Mouse (Mus musculus): ENCODE results near the gene Cdca7l.

Gene Cdca7l

DNA sequence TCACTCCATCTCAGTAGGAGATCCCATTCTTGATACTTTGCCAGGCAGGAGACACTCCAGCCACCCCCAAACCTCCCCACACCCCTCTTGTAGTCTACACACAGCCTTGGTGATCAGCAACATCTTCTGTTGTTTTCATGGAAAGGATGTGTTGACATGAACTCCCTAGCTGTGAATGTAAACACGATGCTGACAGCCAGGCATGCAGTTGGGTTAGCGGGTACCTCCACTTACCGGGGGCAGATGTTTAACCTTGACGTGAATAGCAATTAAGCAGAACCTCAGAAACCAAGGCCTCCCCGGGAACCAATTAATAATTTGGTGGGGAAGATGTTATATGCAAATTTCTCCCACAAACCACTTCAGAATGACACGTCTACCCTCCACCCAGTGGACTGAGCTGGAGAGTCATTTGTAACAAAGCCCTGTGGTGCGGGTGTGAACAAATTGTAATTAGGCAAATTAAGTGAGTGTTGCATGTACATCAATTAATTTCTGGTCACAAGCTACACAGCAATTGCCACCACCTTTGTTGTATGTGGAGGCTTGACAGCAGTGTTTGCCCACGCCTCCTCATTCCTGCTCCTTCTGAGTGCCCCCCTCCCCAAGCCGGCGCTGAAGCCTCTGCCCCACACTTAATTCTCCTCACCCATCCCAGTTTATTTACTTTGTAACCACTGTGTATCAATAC lies 5.4 kb downstream of the Cdca7l start:
- DNase-seq = no peak

DNA sequence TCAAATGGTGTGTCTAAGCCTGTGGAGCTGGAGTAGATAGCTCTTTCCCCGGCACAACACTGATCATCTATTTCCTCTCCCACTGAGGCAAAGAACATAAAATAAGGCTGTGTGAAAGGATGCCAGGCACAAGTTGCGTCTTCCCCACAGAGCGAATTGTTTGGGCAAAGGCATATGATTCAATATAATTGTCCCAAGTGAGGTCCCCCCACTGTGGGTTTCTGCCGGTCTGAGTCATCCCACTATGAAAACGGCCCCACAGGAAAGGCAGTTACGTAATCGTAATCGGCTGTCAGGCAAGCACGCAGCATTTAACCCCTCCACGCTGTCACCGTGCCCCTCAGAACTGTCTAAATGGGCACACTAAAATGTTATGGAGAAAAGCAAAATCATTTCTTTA lies 6.0 kb downstream of the Cdca7l start:
- no peak for DNase-seq

DNA sequence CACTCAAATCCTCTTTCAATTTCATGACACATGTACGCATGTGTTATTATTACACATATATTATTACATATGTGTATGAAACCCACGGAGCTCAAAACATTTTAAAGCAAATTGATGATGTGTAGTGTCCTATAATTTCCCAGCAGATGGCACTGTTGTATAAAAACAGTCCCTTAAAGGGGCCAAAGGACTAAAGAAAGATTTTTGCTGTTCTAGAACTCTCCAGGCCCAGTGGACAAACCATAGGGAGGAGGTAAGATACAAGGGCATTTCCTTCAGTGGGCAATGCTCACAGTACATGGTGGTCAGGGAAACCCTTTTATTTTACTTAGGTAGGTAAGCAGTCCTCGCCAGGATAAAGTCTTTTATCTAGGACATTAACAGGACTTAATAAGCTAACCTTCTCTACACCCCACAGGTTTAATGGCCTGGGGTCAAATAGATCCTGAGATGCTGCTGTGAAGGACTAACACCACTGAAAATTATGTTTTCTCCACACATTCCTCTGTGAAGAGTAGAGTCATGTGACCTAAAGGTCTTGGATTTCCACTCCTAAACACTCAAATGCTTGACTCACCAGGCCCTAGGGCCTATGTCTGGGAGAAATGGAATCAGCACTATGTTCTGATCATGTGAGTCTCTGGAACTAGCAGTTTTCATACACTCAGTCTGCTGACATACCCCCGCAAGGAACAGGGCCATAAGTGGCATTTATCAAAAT lies 16.2 kb downstream of the Cdca7l start:
- no peak for DNase-seq

- DNase-seq = no peak
These were observed 16.8 kb downstream of the Cdca7l start for GRCm38 (mm10) chr12:117820859-117821221.

GRCm38 (mm10) chr12:117821394-117821793 lies 17.3 kb downstream of the Cdca7l start:
- DNase-seq = no peak

GRCm38 (mm10) chr12:117828350-117828749 lies 24.3 kb downstream of the Cdca7l start:
- no peak for DNase-seq

GRCm38 (mm10) chr12:117831351-117831961 lies 27.4 kb downstream of the Cdca7l start:
- no peak for DNase-seq

GRCm38 (mm10) chr12:117832190-117832589 lies 28.1 kb downstream of the Cdca7l start:
- no peak for DNase-seq

DNA sequence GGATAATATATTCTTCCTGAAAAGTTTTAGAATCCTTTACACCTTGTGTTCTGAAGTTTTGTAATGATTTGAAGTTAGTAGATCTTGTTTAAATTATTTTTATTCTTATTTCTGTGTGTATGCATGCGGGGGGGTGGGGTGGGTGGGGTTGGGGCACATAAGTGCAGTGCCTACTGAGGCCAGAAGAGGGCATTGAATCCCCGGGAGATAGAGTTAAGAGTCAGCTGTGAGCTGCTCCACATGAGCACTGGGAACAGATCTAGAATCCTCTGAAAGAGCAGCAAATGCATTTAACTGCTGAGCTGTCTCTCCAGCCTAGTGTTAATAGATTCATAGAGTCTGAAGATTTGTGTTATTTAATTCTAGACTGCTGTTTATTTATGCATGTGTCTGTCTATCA lies 30.6 kb downstream of the Cdca7l start:
- DNase-seq = no peak

DNA sequence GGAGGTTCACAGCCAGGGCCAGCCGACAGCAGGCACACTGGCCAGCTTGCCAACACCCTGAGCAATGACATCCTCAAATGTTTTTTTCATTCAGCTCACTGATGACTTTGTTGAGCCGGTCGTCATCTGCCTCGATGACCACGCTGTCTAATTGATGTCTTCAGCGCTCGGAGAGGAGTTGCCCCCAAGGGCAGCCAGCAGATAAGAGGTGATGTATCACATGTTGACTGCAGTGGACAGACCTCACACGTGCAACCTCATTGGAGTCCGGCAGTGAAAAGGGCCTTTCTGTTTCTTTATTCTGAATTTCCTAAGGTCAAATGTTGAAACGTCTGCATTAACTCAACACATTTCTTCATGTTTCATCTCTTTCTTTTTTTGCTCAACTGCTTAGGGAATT lies 31.3 kb downstream of the Cdca7l start:
- no peak for DNase-seq

- no peak for DNase-seq
These were observed 33.3 kb downstream of the Cdca7l start for GRCm38 (mm10) chr12:117837376-117837775.

GRCm38 (mm10) chr12:117840705-117841104 lies 36.6 kb downstream of the Cdca7l start:
- DNase-seq = no peak

- no peak for DNase-seq
These were observed 38.6 kb downstream of the Cdca7l start for GRCm38 (mm10) chr12:117842676-117843075.

GRCm38 (mm10) chr12:117843302-117844074 lies 39.4 kb downstream of the Cdca7l start:
- peak; percentile 43 to 46 for DNase-seq

DNA sequence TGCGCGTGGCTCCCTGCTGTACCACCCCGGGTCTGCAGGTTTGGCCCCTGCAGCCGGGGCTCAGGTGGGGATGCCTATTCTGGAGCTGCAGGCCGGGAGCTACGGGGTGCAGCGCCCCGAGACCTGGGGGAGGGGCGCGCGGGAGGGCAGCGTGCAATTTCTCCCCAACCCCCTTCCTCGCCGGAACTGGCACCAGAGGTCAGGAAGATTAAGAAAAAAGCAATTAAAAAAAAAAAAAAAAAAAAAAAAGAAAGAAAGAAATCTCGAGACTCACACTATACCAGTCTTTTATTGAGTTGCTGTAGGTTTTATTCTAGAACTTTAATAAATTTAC lies 40.0 kb downstream of the Cdca7l start:
- peak in 1 of 2 experiments; percentile 34 for DNase-seq

DNA sequence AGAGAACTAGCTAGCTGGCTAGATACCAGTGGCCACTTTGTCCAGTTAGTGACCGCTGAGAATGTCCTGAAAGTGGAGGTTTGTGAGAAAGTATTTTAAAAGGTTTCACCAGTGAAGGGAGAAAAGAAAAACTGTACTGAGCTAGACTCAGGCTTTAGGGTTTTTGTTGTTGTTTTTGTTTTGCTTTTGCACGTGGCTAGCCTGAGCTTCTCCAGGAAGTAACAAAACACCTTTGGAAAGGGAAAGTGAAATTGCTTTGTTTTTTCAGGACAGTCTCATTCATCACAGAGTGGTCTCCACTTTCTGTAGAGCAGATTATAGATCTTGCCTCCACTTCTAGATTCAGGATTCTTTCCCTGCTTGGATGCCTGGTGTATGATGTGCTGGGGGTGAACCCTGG lies 40.8 kb downstream of the Cdca7l start:
- DNase-seq = no peak

- no peak for DNase-seq
These were observed 44.5 kb downstream of the Cdca7l start for GRCm38 (mm10) chr12:117848621-117849020.

- no peak for DNase-seq
These were observed 46.4 kb downstream of the Cdca7l start for GRCm38 (mm10) chr12:117850472-117850871.

DNA sequence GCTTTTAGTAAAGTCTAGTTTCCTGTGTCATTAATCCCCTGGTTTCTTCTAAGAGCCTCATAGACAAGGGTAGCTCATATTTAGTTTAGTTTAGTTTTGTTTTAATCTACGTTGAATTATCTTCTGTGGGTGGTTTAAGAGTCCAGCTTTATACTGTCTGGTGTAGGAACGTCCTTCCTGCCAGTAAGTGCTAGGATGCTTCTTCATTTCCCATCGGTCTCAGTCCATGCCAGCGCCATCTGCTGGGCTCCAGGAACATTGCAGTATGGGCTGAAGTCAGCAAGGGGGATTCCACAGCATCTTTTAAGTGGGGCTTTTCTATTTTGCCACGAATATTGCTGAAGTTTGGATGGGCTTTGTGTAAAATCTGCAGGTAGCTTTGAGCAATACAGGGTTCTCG lies 49.2 kb downstream of the Cdca7l start:
- DNase-seq = peak; percentile 12 to 23

GRCm38 (mm10) chr12:117857023-117857422 lies 52.9 kb downstream of the Cdca7l start:
- DNase-seq = no peak

DNA sequence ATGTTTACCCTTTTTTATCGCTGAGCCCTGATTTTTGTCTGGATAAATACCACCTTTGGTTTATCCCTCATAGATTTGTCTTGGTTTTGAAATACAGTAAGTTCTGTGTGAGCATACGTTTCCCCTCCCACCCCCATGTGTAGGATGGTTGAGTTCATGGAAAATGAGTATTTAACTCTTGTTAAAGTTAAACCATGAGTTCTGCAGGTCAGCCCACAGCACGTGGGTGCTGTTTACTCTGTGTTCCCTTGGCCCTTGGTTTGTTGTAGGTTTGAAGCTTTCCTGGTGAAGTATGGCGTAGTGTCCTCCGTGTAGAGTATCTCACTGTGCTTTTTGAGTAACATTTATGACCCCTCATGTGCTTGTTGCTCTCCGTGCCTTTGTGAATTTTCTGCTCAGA lies 53.8 kb downstream of the Cdca7l start:
- no peak for DNase-seq

DNA sequence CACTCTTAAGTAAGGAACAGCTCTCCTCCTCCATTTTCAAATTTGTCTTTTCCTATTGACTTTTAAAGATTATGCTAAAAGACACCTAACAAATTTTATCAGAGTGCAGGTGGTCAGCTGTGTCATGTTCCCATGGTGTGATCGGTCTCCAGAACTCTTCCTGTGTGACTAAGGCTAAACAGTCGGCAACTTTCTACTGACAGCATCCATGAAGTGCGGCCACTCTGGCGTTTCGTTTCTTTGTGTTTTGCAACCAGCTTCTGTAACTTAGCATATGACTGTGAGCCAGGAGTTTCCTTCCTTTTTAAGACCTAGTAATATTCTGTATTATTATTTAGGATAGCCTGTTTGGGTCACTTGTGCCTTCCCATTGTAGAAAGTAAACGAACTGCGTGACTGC lies 56.8 kb downstream of the Cdca7l start:
- DNase-seq = no peak

DNA sequence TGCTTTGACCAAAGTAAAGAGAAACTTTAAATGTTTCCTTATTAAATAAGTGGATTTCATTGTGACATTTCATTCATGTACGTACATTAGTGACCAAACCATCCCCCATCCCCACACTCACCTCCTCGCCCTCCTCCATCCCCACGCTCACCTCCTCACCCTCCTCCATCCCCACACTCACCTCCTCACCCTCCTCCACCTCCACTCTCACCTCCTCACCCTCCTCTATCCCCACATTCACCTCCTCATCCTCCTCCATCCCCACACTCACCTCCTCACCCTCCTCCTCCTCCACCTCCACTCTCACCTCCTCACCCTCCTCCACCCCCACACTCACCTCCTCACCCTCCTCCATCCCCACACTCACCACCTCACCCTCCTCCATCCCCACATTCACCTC lies 57.2 kb downstream of the Cdca7l start:
- DNase-seq = no peak

GRCm38 (mm10) chr12:117862655-117863054 lies 58.6 kb downstream of the Cdca7l start:
- DNase-seq = no peak
